Mouse (Mus musculus) hindbrain, embryonic 14.5 days (tissue): ENCODE results near the gene Gpr27. TPM values are rescaled to one million over a fixed set of nuclear protein-coding genes. Genes with fewer than 3 reads are reported as not detected.
A peak's percentile ranks its signal among the peaks of the same experiment; 100 is the strongest.

ENCODE experiments used
- ATAC-seq: fragments of 200-750 bp; cut with Nextera tagmentation; 2 replicates; pipeline ENCODE4 v1.8.0; 2017; ENCODE audit warnings: moderate number of reproducible peaks, mild to moderate bottlenecking, moderate TSS enrichment, moderate library complexity; ENCODE audit not compliant: low FRiP score
- DNase-seq: peaks from one replicate; pipeline ENCODE4 v3.0.0-alpha.2; 2015; ENCODE audit warnings: low spot score
- H3K27ac ChIP-seq: fragments of 300-500 bp; sonication (generic); 2 replicates; pipeline ENCODE4 v1.5.1; 2014; ENCODE audit warnings: mild to moderate bottlenecking, moderate library complexity
- H3K27me3 ChIP-seq: fragments of 300-500 bp; sonication (generic); 2 replicates; pipeline ENCODE4 v1.6.1; 2014; ENCODE audit warnings: mild to moderate bottlenecking, low read length, mixed read lengths; ENCODE audit not compliant: control insufficient read depth, insufficient read depth
- H3K36me3 ChIP-seq: fragments of 300-500 bp; sonication (generic); replicated peaks from 2 replicates; pipeline ENCODE4 v1.6.1; 2014; ENCODE audit not compliant: control insufficient read depth, insufficient read depth
- H3K4me1 ChIP-seq: fragments of 300-500 bp; sonication (generic); replicated peaks from 2 replicates; pipeline ENCODE4 v1.6.1; 2014; ENCODE audit warnings: antibody characterized with exemption, low read length, mixed read lengths; ENCODE audit not compliant: control insufficient read depth, insufficient read depth
- H3K4me2 ChIP-seq: fragments of 300-500 bp; sonication (generic); replicated peaks from 2 replicates; pipeline ENCODE4 v1.6.1; 2014; ENCODE audit warnings: mild to moderate bottlenecking, moderate library complexity
- H3K4me3 ChIP-seq: fragments of 300-500 bp; sonication (generic); replicated peaks from 2 replicates; pipeline ENCODE4 v1.5.1; 2014; ENCODE audit warnings: mild to moderate bottlenecking, low read length
- H3K9ac ChIP-seq: fragments of 300-500 bp; sonication (generic); 2 replicates; pipeline ENCODE4 v1.6.1; 2014
- H3K9me3 ChIP-seq: fragments of 300-500 bp; sonication (generic); 2 replicates; pipeline ENCODE4 v1.6.1; 2016; ENCODE audit warnings: low read length; ENCODE audit not compliant: control insufficient read depth
- WGBS: fragments of 180-500 bp; shearing (Covaris S2); extraction: QIAGEN DNeasy Blood & Tissue Kit; methylation state at CpG from one replicate; pipeline ENCODE4 v1.1.7; 2014; 5-methylcytosine and 5-hydroxymethylcytosine counted together
- polyA plus RNA-seq: library from polyadenylated mRNA; unstranded; fragments of >200 nt; fragmentation: Nextera tagmentation; extraction: Ambion mirVana; gene quantifications from 2 replicates; pipeline ENCODE4 v1.2.1, GENCODE M21; 2014

The Gpr27 gene
- polyA plus RNA-seq, 1 experiment from 2014 or later, result 23.0 TPM

DNA sequence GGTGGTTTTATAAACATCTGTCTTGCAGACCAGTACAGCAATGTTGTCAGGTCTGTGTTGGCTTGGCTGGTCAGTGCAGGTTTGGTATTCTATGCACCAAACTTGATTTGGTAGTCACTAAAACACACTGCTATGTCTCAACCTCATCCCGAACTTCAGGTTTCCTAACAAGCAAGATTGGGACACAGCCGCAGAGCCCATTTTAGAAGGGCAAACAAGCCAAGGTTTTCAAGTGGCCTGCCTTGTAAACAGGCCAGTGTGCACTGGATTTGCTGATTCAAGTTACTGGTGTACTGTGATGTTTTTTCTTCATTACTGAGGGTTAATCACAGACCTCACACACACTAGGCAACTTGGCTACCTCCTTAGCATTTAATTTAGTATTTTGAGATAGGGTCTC lies 36.4 kb upstream of the Gpr27 start:
- H3K36me3 ChIP-seq, result no peaks in the 10 kb centered on the region
- peaks cover 10% of the 10 kb centered on the region; the same call in 1 of the 2 replicates for H3K4me1 ChIP-seq
- no peak overlapping the region for H3K4me3 ChIP-seq
- DNase-seq (no peak), ATAC-seq (no peak)
- no peaks in the 10 kb centered on the region for H3K27me3 ChIP-seq
- H3K4me2 ChIP-seq, result no peak overlapping the region
- H3K27ac ChIP-seq, result no peak overlapping the region
- H3K9me3 ChIP-seq, result no peaks in the 10 kb centered on the region
- no peak overlapping the region for H3K9ac ChIP-seq
- 91% methylated on average over 2 of the region's 2 CpGs for WGBS

DNA sequence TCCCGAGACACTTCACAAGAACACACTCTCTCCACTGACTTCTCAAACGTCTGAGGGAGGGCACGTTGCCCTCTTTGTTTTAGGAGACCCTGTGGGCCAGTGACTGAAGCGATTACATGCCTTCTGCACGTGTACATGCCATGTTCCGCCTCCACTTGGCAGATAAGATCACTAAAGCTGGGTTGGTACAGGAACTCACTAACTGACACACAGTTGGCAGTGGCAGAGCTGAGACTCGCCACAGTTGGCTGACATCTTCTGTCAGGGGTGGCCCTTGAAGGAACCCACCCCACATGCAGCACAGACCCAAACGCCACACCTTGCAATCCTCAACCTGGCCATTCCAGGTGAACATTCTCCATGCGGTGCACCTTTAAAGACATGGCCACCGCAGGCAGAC lies 33.9 kb upstream of the Gpr27 start:
- Histone ChIP-seq H3K4me1 (peaks cover 11% of the 10 kb centered on the region; the same call in 1 of the 2 replicates), H3K4me3 (no peak overlapping the region), H3K4me2 (no peak overlapping the region), H3K27ac (no peak overlapping the region), H3K27me3 (no peaks in the 10 kb centered on the region), H3K9ac (no peak overlapping the region), H3K9me3 (no peaks in the 10 kb centered on the region), H3K36me3 (no peaks in the 10 kb centered on the region)
- DNase-seq, result no peak
- no peak for ATAC-seq
- 87% methylated on average over 10 of the region's 10 CpGs for WGBS

DNA sequence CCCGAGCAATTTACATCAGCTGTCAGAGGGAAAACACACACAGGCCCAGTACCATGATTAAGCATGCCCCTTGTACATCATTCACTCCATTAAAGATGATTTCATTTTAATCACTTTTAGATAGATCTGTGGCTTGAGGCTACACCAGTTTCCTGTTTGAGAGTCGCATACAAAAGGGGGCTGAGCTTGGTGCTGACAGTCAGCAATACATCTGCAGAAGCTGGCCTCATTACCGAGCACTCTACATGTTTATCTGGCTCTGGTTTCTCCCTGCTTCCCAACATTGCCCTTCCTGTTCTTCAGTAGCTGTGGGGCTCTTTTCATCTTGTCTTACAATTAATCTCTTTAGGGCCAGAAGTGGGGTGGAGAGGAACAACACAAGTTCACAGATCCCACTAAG lies 32.0 kb upstream of the Gpr27 start:
- DNase-seq (no peak), ATAC-seq (no peak)
- H3K27ac ChIP-seq, result no peak overlapping the region
- H3K27me3 ChIP-seq, result peaks cover 5% of the 10 kb centered on the region; the same call in 1 of the 2 replicates
- 42% methylated on average over 3 of the region's 3 CpGs for WGBS
- no peaks in the 10 kb centered on the region for H3K9me3 ChIP-seq
- H3K4me1 ChIP-seq, result peaks cover 13% of the 10 kb centered on the region; the same call in 1 of the 2 replicates
- no peak overlapping the region for H3K4me2 ChIP-seq
- no peak overlapping the region for H3K9ac ChIP-seq
- H3K36me3 ChIP-seq, result no peaks in the 10 kb centered on the region
- no peak overlapping the region for H3K4me3 ChIP-seq

DNA sequence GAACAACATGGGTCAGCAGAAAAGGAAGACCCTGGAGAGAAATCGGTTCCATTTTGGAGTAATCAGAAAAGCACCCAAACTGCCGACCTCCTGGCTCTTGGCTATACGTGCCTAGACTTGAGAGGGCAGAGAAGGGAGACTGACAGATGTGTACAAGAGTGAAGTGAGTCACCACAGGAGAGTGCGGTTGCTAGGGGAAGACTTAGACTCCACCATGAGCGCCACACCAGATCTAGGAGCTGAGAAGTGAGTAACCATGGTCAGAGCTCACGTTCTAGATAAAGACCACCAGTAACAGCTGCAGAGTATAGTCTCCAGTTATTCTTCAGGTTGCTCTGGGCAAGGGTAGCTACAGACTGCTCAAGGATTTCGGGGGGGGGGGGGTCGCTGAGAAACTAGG lies 29.2 kb upstream of the Gpr27 start:
- no peak overlapping the region for H3K4me3 ChIP-seq
- H3K4me2 ChIP-seq, result no peak overlapping the region
- H3K36me3 ChIP-seq, result no peaks in the 10 kb centered on the region
- no peak overlapping the region for H3K9ac ChIP-seq
- H3K27ac ChIP-seq, result no peak overlapping the region
- H3K9me3 ChIP-seq, result no peaks in the 10 kb centered on the region
- ATAC-seq, result no peak
- no peak for DNase-seq
- H3K27me3 ChIP-seq, result peaks cover 9% of the 10 kb centered on the region; the same call in 1 of the 2 replicates
- 78% methylated on average over 8 of the region's 8 CpGs for WGBS
- peaks cover 30% of the 10 kb centered on the region for H3K4me1 ChIP-seq

DNA sequence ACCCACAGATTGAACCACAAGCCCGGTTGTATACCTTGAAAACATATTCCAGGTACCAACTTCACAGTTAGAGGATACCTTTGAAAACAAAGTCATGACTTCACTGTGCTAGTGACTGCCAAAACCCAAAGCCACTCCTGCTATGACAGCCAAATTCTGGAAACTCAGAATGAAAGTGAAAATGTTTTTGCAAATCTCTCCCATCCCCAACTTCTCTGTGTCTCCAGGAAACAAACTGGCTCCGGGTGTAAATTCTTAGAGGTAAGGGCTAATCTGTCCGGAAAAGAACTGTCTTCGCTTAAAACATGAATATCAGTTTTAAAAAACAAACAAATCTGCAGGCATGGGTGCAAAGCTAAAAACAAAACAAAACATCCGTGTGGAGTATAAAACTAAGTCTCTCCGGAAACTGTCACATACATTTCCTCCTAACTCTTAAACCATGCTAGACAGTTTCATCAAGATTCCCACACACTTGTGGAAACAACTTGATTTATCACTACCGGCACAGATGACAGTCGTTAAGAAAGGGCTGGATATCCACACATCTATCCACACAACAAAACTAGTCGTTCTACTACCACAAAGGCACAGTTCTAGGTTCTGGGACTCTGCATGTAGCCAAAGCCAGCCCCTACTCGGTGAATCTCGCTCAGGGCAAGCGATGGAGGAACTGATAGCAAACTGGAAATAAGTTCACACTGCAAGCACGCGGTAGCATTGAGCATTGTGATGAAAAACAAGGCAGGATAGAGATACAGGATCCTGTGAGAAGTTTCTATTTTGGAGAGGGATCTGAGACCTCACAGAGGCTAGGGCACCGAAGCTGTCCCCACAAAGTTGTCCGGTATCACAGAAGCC lies 26.8 kb upstream of the Gpr27 start:
- H3K27ac ChIP-seq, result no peak overlapping the region
- peak overlapping the region; percentile 70 for H3K4me3 ChIP-seq
- H3K9ac ChIP-seq, result peak overlapping the region; percentile 82
- ATAC-seq (no peak), DNase-seq (no peak)
- H3K4me2 ChIP-seq, result peak overlapping the region; percentile 97
- no peaks in the 10 kb centered on the region for H3K9me3 ChIP-seq
- 31% methylated on average over 16 of the region's 16 CpGs for WGBS
- no peaks in the 10 kb centered on the region for H3K36me3 ChIP-seq
- peaks cover 9% of the 10 kb centered on the region; the same call in 1 of the 2 replicates for H3K27me3 ChIP-seq
- H3K4me1 ChIP-seq, result peaks cover 48% of the 10 kb centered on the region

DNA sequence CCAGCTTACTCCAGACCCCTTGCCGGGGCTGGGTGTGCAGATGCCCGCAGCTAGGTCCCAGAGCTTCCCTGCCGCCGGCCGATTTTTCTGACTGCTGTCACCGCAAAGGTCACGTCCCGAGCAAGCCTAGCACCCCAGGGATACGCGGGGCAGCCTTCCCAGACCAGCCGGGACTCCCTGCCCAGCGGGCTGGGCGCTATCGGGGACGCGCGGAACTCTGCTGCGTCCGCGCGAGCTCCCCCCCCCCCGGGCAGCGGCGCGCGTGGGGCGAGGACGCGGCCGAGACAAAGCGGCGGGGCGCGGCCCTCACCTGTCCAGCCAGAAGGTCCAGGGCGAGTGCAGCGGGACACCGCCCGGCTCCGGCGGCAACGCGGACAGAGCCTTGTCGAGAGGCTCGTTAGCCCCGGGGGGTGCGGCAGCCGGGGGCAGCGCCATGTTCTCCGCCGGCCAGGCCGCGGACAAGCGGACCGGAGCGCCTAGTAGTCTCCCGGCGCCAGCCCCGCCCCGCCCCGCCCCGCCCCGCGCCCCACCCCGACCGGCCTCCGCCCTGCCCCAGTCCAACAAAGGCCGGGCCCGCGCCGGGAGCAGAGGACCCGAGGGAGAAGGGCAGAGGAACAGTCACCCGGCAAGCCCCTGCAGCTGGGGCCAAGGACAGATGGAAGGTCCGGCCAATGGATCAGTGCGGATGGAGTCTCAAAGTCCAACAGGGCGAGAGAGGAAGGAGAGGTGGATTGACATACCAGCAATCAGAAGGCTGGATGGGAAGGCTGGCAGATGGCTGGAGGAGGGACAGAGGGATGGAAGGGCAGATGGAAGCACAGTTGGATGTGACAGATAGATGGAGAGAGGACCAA lies 25.9 kb upstream of the Gpr27 start, which contains the start of the genes Eif4e3 and Gm20696:
Eif4e3 (minus strand) TSS at position 454 of the 854 bp plus-strand sequence.
Gm20696 (minus strand) TSS at position 480 of the 854 bp plus-strand sequence.
- H3K36me3 ChIP-seq, result no peaks in the 10 kb centered on the region
- peak within 1 kb of the TSS; percentile 97 for H3K4me2 ChIP-seq
- no peaks in the 10 kb centered on the region for H3K9me3 ChIP-seq
- DNase-seq (peak; percentile 47), ATAC-seq (peak; percentile 46)
- peak within 1 kb of the TSS; percentile 82 for H3K9ac ChIP-seq
- H3K4me1 ChIP-seq, result peaks cover 44% of the 10 kb centered on the region
- WGBS, result under 1% methylated on average over 70 of the region's 75 CpGs
- peak within 1 kb of the TSS; percentile 70 for H3K4me3 ChIP-seq
- H3K27me3 ChIP-seq, result peaks cover 9% of the 10 kb centered on the region; the same call in 1 of the 2 replicates
- peak within 1 kb of the TSS; percentile 63 for H3K27ac ChIP-seq

DNA sequence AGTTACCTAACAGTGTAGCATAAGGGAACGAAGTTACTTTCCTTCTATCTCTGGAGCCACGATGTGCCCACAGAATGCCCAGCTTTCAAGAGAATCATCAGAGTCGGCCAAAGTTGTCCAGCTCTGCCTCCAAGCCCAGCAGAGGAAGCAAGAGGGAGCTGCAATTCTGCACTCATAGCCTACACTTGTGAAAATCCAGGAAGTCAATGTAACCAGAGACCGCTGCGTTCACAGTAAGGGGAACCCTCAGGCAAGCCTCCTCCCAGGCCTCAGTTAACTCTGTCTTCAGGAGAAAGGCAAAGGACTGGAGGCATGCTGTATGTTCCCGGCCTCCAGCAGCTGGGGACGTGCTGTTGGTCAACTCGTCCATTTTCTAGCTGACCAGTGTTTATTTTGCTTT lies 25.2 kb upstream of the Gpr27 start:
- 43% methylated on average over 8 of the region's 8 CpGs for WGBS
- H3K9ac ChIP-seq, result no peak overlapping the region
- ATAC-seq (no peak), DNase-seq (no peak)
- H3K9me3 ChIP-seq, result no peaks in the 10 kb centered on the region
- no peaks in the 10 kb centered on the region for H3K36me3 ChIP-seq
- peak overlapping the region; percentile 63; the same call in 1 of the 2 replicates for H3K27ac ChIP-seq
- peaks cover 9% of the 10 kb centered on the region; the same call in 1 of the 2 replicates for H3K27me3 ChIP-seq
- peaks cover 44% of the 10 kb centered on the region for H3K4me1 ChIP-seq
- H3K4me2 ChIP-seq, result peak overlapping the region; percentile 97
- H3K4me3 ChIP-seq, result peak overlapping the region; percentile 70

DNA sequence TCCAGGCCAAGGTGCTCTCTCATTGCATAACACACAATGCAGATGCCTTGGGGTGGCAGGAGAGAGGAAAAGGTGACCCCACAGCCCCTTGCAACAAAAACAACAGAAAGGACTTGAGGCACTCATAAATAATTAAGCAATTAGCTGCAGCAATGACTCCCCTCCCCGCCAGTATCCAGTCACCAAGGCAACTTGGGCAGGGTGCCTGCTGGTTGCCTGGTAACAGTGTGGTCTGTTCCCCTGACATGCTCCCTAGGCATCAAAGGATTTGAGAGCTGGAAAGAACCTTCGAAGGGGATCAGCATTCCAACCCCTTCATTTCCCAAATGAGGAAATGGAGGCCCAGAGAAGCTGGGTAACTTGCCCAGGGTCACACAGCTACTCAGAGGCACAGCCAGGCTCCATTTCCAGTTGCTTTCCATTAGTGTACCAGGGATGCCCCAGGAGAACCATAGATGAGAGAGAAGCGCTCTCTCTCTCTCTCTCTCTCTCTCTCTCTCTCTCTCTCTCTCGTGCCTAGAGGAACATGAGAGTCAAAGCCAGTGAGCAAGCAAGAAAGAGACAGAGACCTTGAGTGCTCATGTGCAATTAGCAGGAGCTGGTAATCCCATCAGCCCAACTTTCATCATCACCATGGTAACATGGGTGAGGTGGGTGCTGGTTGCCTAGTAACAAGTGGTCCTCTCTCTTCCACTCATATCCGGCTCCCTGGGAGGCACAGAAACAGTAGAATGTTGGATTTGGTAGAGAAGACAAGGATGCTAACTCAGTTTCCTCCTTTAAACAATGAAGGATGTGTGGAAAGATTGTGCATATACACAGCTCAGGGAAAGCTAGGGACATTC lies 22.8 kb upstream of the Gpr27 start:
- Histone ChIP-seq H3K4me3 (no peak overlapping the region), H3K27me3 (peaks cover 5% of the 10 kb centered on the region; the same call in 1 of the 2 replicates), H3K9ac (no peak overlapping the region), H3K4me1 (peaks cover 42% of the 10 kb centered on the region), H3K9me3 (no peaks in the 10 kb centered on the region), H3K36me3 (no peaks in the 10 kb centered on the region), H3K27ac (peak overlapping the region; percentile 77), H3K4me2 (peak overlapping the region; percentile 29)
- peak; percentile 79 for ATAC-seq
- peak; percentile 73 for DNase-seq
- 11% methylated on average over 5 of the region's 5 CpGs for WGBS
